Mouse (Mus musculus) intestine, embryonic 16.5 days (tissue): Measurements from ENCODE around the gene Cby3. TPM values are rescaled to one million over a fixed set of nuclear protein-coding genes. Genes with fewer than 3 reads are reported as not detected.

Source experiments
- ATAC-seq: fragments of 200-750 bp; cut with Nextera tagmentation; 2 replicates; pipeline ENCODE4 v1.8.0; 2017; ENCODE audit warnings: moderate TSS enrichment, moderate library complexity
- H3K27ac ChIP-seq: fragments of 300-500 bp; sonication (generic); 2 replicates; pipeline ENCODE4 v1.5.1; 2014; ENCODE audit warnings: mild to moderate bottlenecking, low read length
- H3K27me3 ChIP-seq: fragments of 300-500 bp; sonication (generic); replicated peaks from 2 replicates; pipeline ENCODE4 v1.6.1; 2014; ENCODE audit warnings: low read length, control low read depth, mixed read lengths; ENCODE audit not compliant: control insufficient read depth, insufficient read depth
- H3K36me3 ChIP-seq: fragments of 300-500 bp; sonication (generic); 2 replicates; pipeline ENCODE4 v1.6.1; 2014; ENCODE audit warnings: low read length, control low read depth; ENCODE audit not compliant: control insufficient read depth, insufficient read depth
- H3K4me1 ChIP-seq: fragments of 300-500 bp; sonication (generic); 2 replicates; pipeline ENCODE4 v1.6.1; 2014; ENCODE audit warnings: low read length, control low read depth, mixed read lengths; ENCODE audit not compliant: control insufficient read depth, insufficient read depth
- H3K4me2 ChIP-seq: fragments of 300-500 bp; sonication (generic); 2 replicates; pipeline ENCODE4 v1.6.1; 2014; ENCODE audit warnings: low read depth, low read length, control low read depth
- H3K4me3 ChIP-seq: fragments of 300-500 bp; sonication (generic); 2 replicates; pipeline ENCODE4 v1.5.1; 2014; ENCODE audit warnings: mild to moderate bottlenecking, low read length
- H3K9ac ChIP-seq: fragments of 300-500 bp; sonication (generic); 2 replicates; pipeline ENCODE4 v1.6.1; 2014; ENCODE audit warnings: low read depth, low read length
- H3K9me3 ChIP-seq: fragments of 300-500 bp; sonication (generic); 2 replicates; pipeline ENCODE4 v1.6.1; 2016; ENCODE audit warnings: low read length, control low read depth; ENCODE audit not compliant: control insufficient read depth
- WGBS: fragments of 180-500 bp; shearing (Covaris S2); extraction: QIAGEN DNeasy Blood & Tissue Kit; methylation state at CpG from one replicate; pipeline ENCODE4 v1.1.7; 2014; 5-methylcytosine and 5-hydroxymethylcytosine counted together
- polyA plus RNA-seq: library from polyadenylated mRNA; unstranded; fragments of >200 nt; fragmentation: Nextera tagmentation; extraction: Ambion mirVana; gene quantifications from 2 replicates; pipeline ENCODE4 v1.2.1, GENCODE M21; 2015

The Cby3 gene
- polyA plus RNA-seq, 1 experiment from 2014 or later, result 0.20 TPM

DNA sequence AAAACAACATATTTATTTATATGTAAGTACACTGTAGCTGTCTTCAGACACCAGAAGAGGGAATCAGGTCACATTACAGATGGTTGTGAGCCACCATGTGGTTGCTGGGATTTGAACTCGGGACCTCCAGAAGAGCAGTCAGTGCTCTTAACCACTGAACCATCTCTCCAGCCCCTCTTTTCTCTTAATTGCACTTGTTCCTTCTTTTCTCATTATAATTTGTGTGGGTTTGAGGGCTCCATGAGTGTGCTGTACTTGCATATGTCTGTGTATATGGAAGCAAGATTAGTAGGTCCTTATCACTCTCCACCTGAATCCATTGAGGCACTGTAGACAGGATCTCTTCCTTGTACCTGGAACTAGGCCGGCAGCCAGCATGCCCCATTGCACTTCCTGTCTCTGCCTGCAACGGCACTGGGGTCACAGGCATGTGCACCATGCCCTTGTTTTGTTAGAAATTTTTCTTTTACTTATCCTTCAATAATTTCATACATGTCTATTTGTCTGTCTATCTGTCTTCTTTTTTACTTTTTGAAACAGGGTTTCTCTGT is 26.1 kb upstream of the Cby3 start:
- 80% methylated on average over 3 of the region's 3 CpGs for WGBS
- Histone ChIP-seq H3K4me1 (peaks cover 4% of the 10 kb centered on the region), H3K4me3 (no peak overlapping the region), H3K9me3 (no peaks in the 10 kb centered on the region), H3K27me3 (no peaks in the 10 kb centered on the region), H3K27ac (no peak overlapping the region), H3K36me3 (no peaks in the 10 kb centered on the region), H3K4me2 (no peak overlapping the region), H3K9ac (no peak overlapping the region)
- no peak for ATAC-seq

DNA sequence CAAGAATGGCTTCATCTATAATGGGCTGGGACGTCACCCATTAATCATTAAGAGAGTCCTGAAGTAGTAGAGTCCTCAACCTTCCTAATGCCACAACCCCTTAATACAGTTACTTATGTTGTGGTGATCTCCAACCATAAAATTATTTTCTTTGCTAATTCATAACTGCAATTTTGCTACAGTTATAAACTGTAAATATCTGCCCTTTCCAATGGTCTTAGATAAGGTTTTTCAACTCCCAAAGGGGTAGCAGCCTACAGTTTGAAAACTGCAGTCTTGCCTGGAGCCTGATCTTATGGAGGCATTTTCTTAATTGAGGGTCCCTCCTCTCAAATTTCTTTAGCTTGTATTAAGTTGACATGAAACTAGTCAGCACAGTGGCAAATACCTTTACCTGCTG is 24.9 kb upstream of the Cby3 start:
- ATAC-seq, result no peak
- Histone ChIP-seq H3K27ac (no peak overlapping the region), H3K4me2 (no peak overlapping the region), H3K36me3 (no peaks in the 10 kb centered on the region), H3K27me3 (no peaks in the 10 kb centered on the region), H3K9ac (no peak overlapping the region), H3K9me3 (no peaks in the 10 kb centered on the region), H3K4me3 (no peak overlapping the region), H3K4me1 (no peaks in the 10 kb centered on the region)
- 98% methylated on average over 1 of the region's 1 CpGs for WGBS

DNA sequence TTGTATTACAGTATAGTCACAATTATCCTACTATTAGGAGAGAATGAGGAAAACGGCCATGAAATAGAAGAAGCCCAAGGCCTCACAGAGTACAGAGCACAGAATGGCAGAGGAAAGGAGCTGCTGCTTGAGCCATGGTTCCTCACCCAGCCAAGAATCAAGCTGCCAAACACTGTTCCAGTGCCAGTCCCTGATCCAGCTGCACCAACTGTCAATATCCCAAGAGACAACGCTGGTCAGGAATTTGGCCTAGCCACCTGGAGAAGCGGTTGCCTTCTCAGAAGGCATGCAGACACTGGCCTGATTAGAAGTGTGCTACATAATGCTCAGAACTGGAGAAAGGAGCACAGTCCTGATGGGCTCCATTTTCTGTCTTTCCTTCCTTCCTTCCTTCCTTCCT is 21.1 kb upstream of the Cby3 start:
- 80% methylated on average over 3 of the region's 3 CpGs for whole genome bisulfite sequencing
- no peak overlapping the region for H3K4me3 ChIP-seq
- H3K27ac ChIP-seq, result no peak overlapping the region
- no peak overlapping the region for H3K9ac ChIP-seq
- no peaks in the 10 kb centered on the region for H3K27me3 ChIP-seq
- no peaks in the 10 kb centered on the region for H3K4me1 ChIP-seq
- no peak for ATAC-seq
- no peaks in the 10 kb centered on the region for H3K9me3 ChIP-seq
- no peak overlapping the region for H3K4me2 ChIP-seq
- no peaks in the 10 kb centered on the region for H3K36me3 ChIP-seq

GRCm38 (mm10) chr11:50336126-50336525 is 18.1 kb upstream of the Cby3 start:
- H3K4me1 ChIP-seq, result no peaks in the 10 kb centered on the region
- H3K9me3 ChIP-seq, result no peaks in the 10 kb centered on the region
- no peak overlapping the region for H3K9ac ChIP-seq
- H3K4me3 ChIP-seq, result no peak overlapping the region
- ATAC-seq, result peak; percentile 74
- H3K27ac ChIP-seq, result no peak overlapping the region
- H3K4me2 ChIP-seq, result no peak overlapping the region
- WGBS, result 39% methylated on average over 1 of the region's 1 CpGs
- no peaks in the 10 kb centered on the region for H3K36me3 ChIP-seq
- no peaks in the 10 kb centered on the region for H3K27me3 ChIP-seq

- Histone ChIP-seq H3K4me1 (no peaks in the 10 kb centered on the region), H3K4me2 (no peak overlapping the region), H3K4me3 (no peak overlapping the region), H3K27ac (no peak overlapping the region), H3K27me3 (no peaks in the 10 kb centered on the region), H3K9ac (no peak overlapping the region), H3K9me3 (no peaks in the 10 kb centered on the region), H3K36me3 (no peaks in the 10 kb centered on the region)
- ATAC-seq, result no peak
- 69% methylated on average over 4 of the region's 4 CpGs for WGBS
Observed at GRCm38 (mm10) chr11:50336891-50337290, 17.4 kb upstream of the Cby3 start.

DNA sequence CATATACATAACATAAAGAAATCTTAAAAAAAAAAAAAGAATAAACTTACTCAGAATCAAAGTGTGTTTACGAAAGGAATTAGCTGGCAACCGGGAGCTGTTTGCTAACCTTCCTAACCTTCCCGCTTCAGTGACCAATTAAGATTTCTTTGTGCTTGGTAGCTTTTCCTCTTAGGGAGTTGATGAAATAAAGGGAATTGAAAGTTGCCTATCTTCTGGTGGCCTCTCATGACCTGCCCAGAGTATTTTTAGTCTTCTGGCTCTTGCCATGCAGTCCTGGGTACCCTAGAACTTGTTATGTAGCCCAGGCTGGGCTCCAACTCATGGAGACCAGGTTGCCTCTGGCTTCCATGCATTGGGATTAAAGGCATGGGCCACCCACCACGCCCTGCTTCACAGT is 8.8 kb upstream of the Cby3 start:
- WGBS, result 72% methylated on average over 4 of the region's 4 CpGs

GRCm38 (mm10) chr11:50346256-50347032 is 7.8 kb upstream of the Cby3 start:
- H3K9ac ChIP-seq, result no peak overlapping the region
- no peak for ATAC-seq
- H3K4me2 ChIP-seq, result no peak overlapping the region
- 80% methylated on average over 9 of the region's 9 CpGs for WGBS
- H3K36me3 ChIP-seq, result no peaks in the 10 kb centered on the region
- H3K4me1 ChIP-seq, result no peaks in the 10 kb centered on the region
- H3K27me3 ChIP-seq, result no peaks in the 10 kb centered on the region
- H3K9me3 ChIP-seq, result no peaks in the 10 kb centered on the region
- H3K27ac ChIP-seq, result no peak overlapping the region
- no peak overlapping the region for H3K4me3 ChIP-seq

More for the DNA sequence above, 8.8 kb upstream of the Cby3 start:
- no peaks in the 10 kb centered on the region for H3K9me3 ChIP-seq
- H3K4me3 ChIP-seq, result no peak overlapping the region
- no peak overlapping the region for H3K27ac ChIP-seq
- no peak overlapping the region for H3K4me2 ChIP-seq
- no peaks in the 10 kb centered on the region for H3K36me3 ChIP-seq
- no peaks in the 10 kb centered on the region for H3K4me1 ChIP-seq
- no peak for ATAC-seq
- no peaks in the 10 kb centered on the region for H3K27me3 ChIP-seq
- no peak overlapping the region for H3K9ac ChIP-seq

- H3K4me1 ChIP-seq, result 0 out of 2 replicates have a peak, but pooled peaks cover 4% of the 10 kb centered on the region
- no peaks in the 10 kb centered on the region for H3K27me3 ChIP-seq
- H3K36me3 ChIP-seq, result no peaks in the 10 kb centered on the region
- WGBS, result 64% methylated on average over 2 of the region's 2 CpGs
- no peak overlapping the region for H3K4me2 ChIP-seq
- no peaks in the 10 kb centered on the region for H3K9me3 ChIP-seq
- H3K4me3 ChIP-seq, result no peak overlapping the region
- ATAC-seq, result peak; percentile 95
- H3K9ac ChIP-seq, result no peak overlapping the region
- H3K27ac ChIP-seq, result peak overlapping the region; percentile 54; the same call in 1 of the 2 replicates
Observed at GRCm38 (mm10) chr11:50352177-50352576, 2.1 kb upstream of the Cby3 start.

DNA sequence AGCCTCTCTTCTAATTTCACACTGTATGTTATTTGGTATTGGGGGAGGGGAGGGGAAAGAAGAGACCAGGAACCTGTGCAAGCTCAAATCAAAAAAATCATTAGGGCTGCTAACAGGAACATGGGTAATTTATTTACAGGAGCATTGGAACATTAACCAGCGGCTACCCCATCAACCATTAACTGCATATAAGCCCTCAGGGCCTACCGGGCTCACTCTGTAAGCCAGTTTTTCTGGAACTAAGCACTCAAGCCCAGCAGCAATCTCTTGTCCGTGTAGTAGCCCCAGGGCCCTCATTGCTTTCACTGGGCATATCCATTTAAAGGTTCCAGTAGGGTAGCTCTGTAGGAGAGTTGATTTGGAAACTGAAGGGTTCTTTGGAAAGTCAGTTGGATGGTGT is 589 bp downstream of the Cby3 start:
- H3K4me3 ChIP-seq, result no peak overlapping the region
- no peak for ATAC-seq
- no peaks in the 10 kb centered on the region for H3K36me3 ChIP-seq
- H3K4me2 ChIP-seq, result no peak overlapping the region
- no peak overlapping the region for H3K27ac ChIP-seq
- H3K9me3 ChIP-seq, result no peaks in the 10 kb centered on the region
- 0 out of 2 replicates have a peak, but pooled peaks cover 4% of the 10 kb centered on the region for H3K4me1 ChIP-seq
- WGBS, result 53% methylated on average over 3 of the region's 3 CpGs
- H3K9ac ChIP-seq, result no peak overlapping the region
- no peaks in the 10 kb centered on the region for H3K27me3 ChIP-seq
